Mouse (Mus musculus) midbrain, embryonic 10.5 days (tissue): ENCODE measurements around the gene Tfap2a. TPM values are rescaled to one million over a fixed set of nuclear protein-coding genes. Genes with fewer than 3 reads are reported as not detected.

ENCODE experiments used
- DNase-seq: peaks from one replicate; pipeline ENCODE4 v3.0.0-alpha.2; 2017; ENCODE audit warnings: low spot score
- H3K27ac ChIP-seq: fragments of 300-500 bp; sonication (generic); replicated peaks from 2 replicates; pipeline ENCODE4 v1.5.1; 2016; ENCODE audit warnings: mild to moderate bottlenecking
- H3K27me3 ChIP-seq: fragments of 300-500 bp; sonication (generic); 2 replicates; pipeline ENCODE4 v1.6.1; 2016; ENCODE audit warnings: low read depth, mild to moderate bottlenecking; ENCODE audit not compliant: poor library complexity, severe bottlenecking
- H3K36me3 ChIP-seq: fragments of 300-500 bp; sonication (generic); 2 replicates; pipeline ENCODE4 v1.6.1; 2016; ENCODE audit warnings: mild to moderate bottlenecking, moderate library complexity
- H3K4me1 ChIP-seq: fragments of 300-500 bp; sonication (generic); 2 replicates; pipeline ENCODE4 v1.6.1; 2016
- H3K4me3 ChIP-seq: fragments of 300-500 bp; sonication (generic); 2 replicates; pipeline ENCODE4 v1.5.1; 2016; ENCODE audit warnings: mild to moderate bottlenecking, moderate library complexity
- H3K9me3 ChIP-seq: fragments of 300-500 bp; sonication (generic); replicated peaks from 2 replicates; pipeline ENCODE4 v1.6.1; 2016; ENCODE audit warnings: mild to moderate bottlenecking
- WGBS: fragments of 180-500 bp; shearing (Covaris S2); methylation state at CpG from one replicate; pipeline ENCODE4 v1.1.7; 2016; 5-methylcytosine and 5-hydroxymethylcytosine counted together
- polyA plus RNA-seq: library from polyadenylated mRNA; unstranded; fragments of >200 nt; fragmentation: Nextera tagmentation; extraction: Ambion mirVana; gene quantifications from 2 replicates; pipeline ENCODE4 v1.2.1, GENCODE M21; 2016

Tfap2a gene
- polyA plus RNA-seq, 1 experiment from 2014 or later = 2.3 TPM

GRCm38 (mm10) chr13:40731179-40731841 is 6.9 kb downstream of the Tfap2a start:
- 0% methylated on average over 63 of the region's 74 CpGs for WGBS
- peaks cover 53% of the 10 kb centered on the region for H3K4me1 ChIP-seq
- H3K27me3 ChIP-seq = peaks cover 100% of the 10 kb centered on the region
- no peaks in the 10 kb centered on the region for H3K9me3 ChIP-seq
- DNase-seq = peak; percentile 80
- peak overlapping the region; percentile 85 for H3K27ac ChIP-seq
- peak overlapping the region; percentile 58 for H3K4me3 ChIP-seq
- no peaks in the 10 kb centered on the region for H3K36me3 ChIP-seq

GRCm38 (mm10) chr13:40730651-40731178 is 7.5 kb downstream of the Tfap2a start:
- Histone ChIP-seq H3K4me1 (peaks cover 48% of the 10 kb centered on the region), H3K4me3 (peak overlapping the region; percentile 58), H3K27me3 (peaks cover 100% of the 10 kb centered on the region), H3K9me3 (no peaks in the 10 kb centered on the region), H3K36me3 (no peaks in the 10 kb centered on the region), H3K27ac (peak overlapping the region; percentile 85)
- peak; percentile 86 for DNase-seq
- under 1% methylated on average over 35 of the region's 41 CpGs for WGBS

DNA sequence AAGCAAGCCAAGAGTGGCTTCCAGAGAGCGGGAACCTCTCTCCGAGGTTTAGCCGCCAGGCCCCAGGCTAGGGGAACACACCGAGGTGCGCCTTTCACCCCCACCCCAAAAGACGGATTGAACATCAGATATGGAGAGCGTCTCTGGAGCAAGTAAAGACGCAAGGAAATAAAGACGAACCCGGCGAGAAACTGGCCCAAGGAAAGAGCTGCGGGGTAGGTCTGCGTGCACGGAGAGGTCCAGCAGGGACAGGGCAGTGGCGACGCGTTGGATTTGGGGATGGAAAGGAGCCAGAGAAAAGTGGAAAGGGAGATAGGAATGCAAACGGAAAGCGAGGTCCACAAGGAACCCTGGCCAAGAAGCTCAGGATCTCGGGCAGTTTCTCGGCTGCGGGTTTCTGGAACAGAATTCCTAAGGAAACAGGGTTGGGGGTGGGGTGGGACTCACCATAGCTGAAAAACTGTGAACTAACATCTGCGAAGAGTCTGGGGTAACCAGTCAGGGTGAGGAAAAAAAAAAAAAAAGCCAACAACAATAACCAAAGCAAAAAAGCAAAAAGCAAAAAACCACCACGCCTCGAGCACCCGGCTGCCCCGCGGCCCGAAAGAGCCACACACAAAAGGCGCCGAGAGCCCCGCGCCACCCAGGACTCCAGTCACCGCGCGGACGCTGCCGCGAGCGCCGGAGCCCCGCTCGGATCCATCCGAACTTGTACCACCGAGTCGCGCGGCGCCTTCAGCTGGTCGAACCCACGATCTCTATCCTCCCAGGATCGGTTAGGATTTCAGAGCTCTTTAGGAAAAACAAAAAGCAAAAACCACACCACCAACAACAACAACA is 8.4 kb downstream of the Tfap2a start:
- H3K4me1 ChIP-seq = peaks cover 46% of the 10 kb centered on the region
- peak overlapping the region; percentile 42 for H3K27ac ChIP-seq
- no peaks in the 10 kb centered on the region for H3K9me3 ChIP-seq
- peak overlapping the region; percentile 58 for H3K4me3 ChIP-seq
- H3K36me3 ChIP-seq = no peaks in the 10 kb centered on the region
- peaks cover 100% of the 10 kb centered on the region for H3K27me3 ChIP-seq
- DNase-seq = peak; percentile 67
- WGBS = under 1% methylated on average over 52 of the region's 52 CpGs

GRCm38 (mm10) chr13:40729037-40729436 is 9.1 kb downstream of the Tfap2a start:
- H3K27ac ChIP-seq = peak overlapping the region; percentile 42; the same call in 1 of the 2 replicates
- no peak for DNase-seq
- peak overlapping the region; percentile 58 for H3K4me3 ChIP-seq
- peaks cover 100% of the 10 kb centered on the region for H3K27me3 ChIP-seq
- no peaks in the 10 kb centered on the region for H3K9me3 ChIP-seq
- under 1% methylated on average over 13 of the region's 13 CpGs for WGBS
- peaks cover 41% of the 10 kb centered on the region for H3K4me1 ChIP-seq
- H3K36me3 ChIP-seq = no peaks in the 10 kb centered on the region

GRCm38 (mm10) chr13:40728626-40728990 is 9.6 kb downstream of the Tfap2a start:
- no peaks in the 10 kb centered on the region for H3K9me3 ChIP-seq
- under 1% methylated on average over 15 of the region's 15 CpGs for WGBS
- H3K4me1 ChIP-seq = peaks cover 38% of the 10 kb centered on the region
- no peak for DNase-seq
- peak overlapping the region; percentile 44 for H3K4me3 ChIP-seq
- no peak overlapping the region for H3K27ac ChIP-seq
- no peaks in the 10 kb centered on the region for H3K36me3 ChIP-seq
- peaks cover 100% of the 10 kb centered on the region for H3K27me3 ChIP-seq

- peak overlapping the region; percentile 44 for H3K4me3 ChIP-seq
- peaks cover 100% of the 10 kb centered on the region for H3K27me3 ChIP-seq
- under 1% methylated on average over 42 of the region's 42 CpGs for WGBS
- H3K9me3 ChIP-seq = no peaks in the 10 kb centered on the region
- no peaks in the 10 kb centered on the region for H3K36me3 ChIP-seq
- peak; percentile 65 for DNase-seq
- peaks cover 38% of the 10 kb centered on the region for H3K4me1 ChIP-seq
- H3K27ac ChIP-seq = no peak overlapping the region; the same call in 1 of the 2 replicates
Observed at GRCm38 (mm10) chr13:40727731-40728625, 10.2 kb downstream of the Tfap2a start.

- no peak overlapping the region for H3K27ac ChIP-seq
- WGBS = 8% methylated on average over 7 of the region's 7 CpGs
- peaks cover 29% of the 10 kb centered on the region for H3K4me1 ChIP-seq
- H3K9me3 ChIP-seq = no peaks in the 10 kb centered on the region
- H3K4me3 ChIP-seq = no peak overlapping the region; the same call in 1 of the 2 replicates
- peaks cover 100% of the 10 kb centered on the region for H3K27me3 ChIP-seq
- no peaks in the 10 kb centered on the region for H3K36me3 ChIP-seq
- DNase-seq = peak; percentile 13
Observed at GRCm38 (mm10) chr13:40725924-40726323, 12.3 kb downstream of the Tfap2a start.

DNA sequence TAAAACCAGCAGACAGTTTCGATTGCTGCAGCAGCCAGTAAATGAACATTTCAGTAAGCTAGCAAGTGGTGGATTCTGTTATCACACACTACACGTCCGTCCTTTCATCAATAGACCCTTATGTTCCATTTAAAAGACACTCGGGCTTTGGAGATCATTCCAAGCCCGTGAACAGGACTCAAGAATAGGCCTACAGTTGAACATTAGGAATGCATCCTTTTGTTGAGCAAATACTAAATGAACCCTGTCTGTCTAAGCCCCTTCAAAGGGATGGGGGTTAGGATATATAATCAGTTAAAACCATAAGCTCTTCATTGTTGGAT is 14.6 kb downstream of the Tfap2a start:
- Histone ChIP-seq H3K4me3 (peak overlapping the region; percentile 69), H3K27ac (no peak overlapping the region), H3K27me3 (peaks cover 100% of the 10 kb centered on the region), H3K36me3 (no peaks in the 10 kb centered on the region), H3K4me1 (peaks cover 15% of the 10 kb centered on the region), H3K9me3 (no peaks in the 10 kb centered on the region)
- no peak for DNase-seq
- 8% methylated on average over 5 of the region's 5 CpGs for WGBS

DNA sequence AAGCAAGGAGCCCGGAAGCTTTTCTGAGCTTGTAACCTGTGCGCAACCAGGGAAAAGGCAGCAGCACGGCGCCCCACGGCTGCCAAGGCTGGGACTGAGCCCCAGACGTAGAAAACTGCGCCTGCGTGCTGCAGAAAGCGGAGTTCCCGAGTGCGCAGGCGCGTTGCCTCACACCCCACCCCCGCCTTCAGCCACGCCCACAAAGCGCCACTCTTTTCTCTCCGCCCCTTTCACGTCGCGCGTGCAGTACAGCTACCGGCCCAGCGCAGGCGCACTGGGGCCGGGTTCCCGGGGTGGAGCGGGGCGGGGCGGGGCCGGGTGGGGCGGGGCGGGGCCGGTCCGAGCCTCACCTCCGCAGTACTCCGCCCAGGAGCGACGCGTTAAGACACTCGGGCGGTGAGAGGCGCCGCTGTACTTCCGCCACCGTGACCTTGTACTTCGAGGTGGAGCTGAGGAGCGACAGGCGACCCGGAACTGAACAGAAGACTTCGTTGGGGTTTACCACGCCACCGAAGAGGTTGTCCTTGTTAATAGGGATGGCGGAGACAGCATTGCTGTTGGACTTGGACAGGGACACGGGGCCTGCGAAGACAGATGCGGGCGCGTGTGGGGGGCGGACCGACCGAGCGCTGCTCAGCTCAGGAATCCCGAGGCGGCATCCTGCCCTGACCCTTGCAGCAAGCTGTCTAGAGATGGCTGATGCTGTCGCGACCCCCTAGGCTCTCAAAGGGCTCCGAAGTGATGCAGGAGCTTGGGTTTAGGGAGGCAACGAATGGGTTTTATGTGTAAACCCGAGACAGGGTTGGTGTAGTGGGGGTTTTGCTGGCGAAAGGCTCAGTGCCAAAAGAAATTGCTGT is 15.2 kb downstream of the Tfap2a start:
- peaks cover 100% of the 10 kb centered on the region for H3K27me3 ChIP-seq

GRCm38 (mm10) chr13:40719741-40720082 is 18.5 kb downstream of the Tfap2a start:
- H3K27ac ChIP-seq = no peak overlapping the region
- H3K4me3 ChIP-seq = no peak overlapping the region
- WGBS = 24% methylated on average over 9 of the region's 9 CpGs
- H3K27me3 ChIP-seq = peaks cover 100% of the 10 kb centered on the region
- peaks cover 22% of the 10 kb centered on the region for H3K4me1 ChIP-seq
- DNase-seq = peak; percentile 13
- no peaks in the 10 kb centered on the region for H3K36me3 ChIP-seq
- no peaks in the 10 kb centered on the region for H3K9me3 ChIP-seq

More for the DNA sequence above, 15.2 kb downstream of the Tfap2a start:
- under 1% methylated on average over 70 of the region's 70 CpGs for WGBS
- Histone ChIP-seq H3K4me3 (peak overlapping the region; percentile 69), H3K9me3 (no peaks in the 10 kb centered on the region), H3K36me3 (no peaks in the 10 kb centered on the region), H3K4me1 (peaks cover 15% of the 10 kb centered on the region), H3K27ac (peak overlapping the region; percentile 75)
- DNase-seq = peak; percentile 96

- Histone ChIP-seq H3K27me3 (peaks cover 100% of the 10 kb centered on the region), H3K4me3 (no peak overlapping the region), H3K4me1 (peaks cover 22% of the 10 kb centered on the region), H3K27ac (no peak overlapping the region), H3K9me3 (no peaks in the 10 kb centered on the region), H3K36me3 (no peaks in the 10 kb centered on the region)
- peak; percentile 25 for DNase-seq
- 16% methylated on average over 14 of the region's 14 CpGs for WGBS
Observed at GRCm38 (mm10) chr13:40719066-40719740, 19.0 kb downstream of the Tfap2a start.
